Mouse (Mus musculus) liver, embryonic 14.5 days (tissue): ENCODE measurements around the gene Chd2. TPM values are rescaled to one million over a fixed set of nuclear protein-coding genes. Genes with fewer than 3 reads are reported as not detected.

Experiments
- ATAC-seq: fragments of 200-750 bp; cut with Nextera tagmentation; 2 replicates; pipeline ENCODE4 v1.8.0; 2017; ENCODE audit warnings: moderate number of reproducible peaks, mild to moderate bottlenecking, moderate library complexity; ENCODE audit not compliant: insufficient read depth
- DNase-seq, 3 experiments: peaks; one replicate each; pipeline ENCODE4 v3.0.0-alpha.2; 2012 to 2013; ENCODE audit warnings: low read depth in 3 of 3, low spot score in 3 of 3
- H3K27ac ChIP-seq: fragments of 300-500 bp; sonication (generic); 2 replicates; pipeline ENCODE4 v1.5.1; 2014; ENCODE audit warnings: moderate library complexity, mild to moderate bottlenecking, control low read depth, inconsistent platforms
- H3K27me3 ChIP-seq: fragments of 300-500 bp; sonication (generic); 2 replicates; pipeline ENCODE4 v1.6.1; 2014; ENCODE audit warnings: mild to moderate bottlenecking, low read length, moderate library complexity; ENCODE audit not compliant: control insufficient read depth, insufficient read depth
- H3K36me3 ChIP-seq: fragments of 300-500 bp; sonication (generic); replicated peaks from 2 replicates; pipeline ENCODE4 v1.6.1; 2014; ENCODE audit warnings: low read depth; ENCODE audit not compliant: control insufficient read depth, insufficient read depth
- H3K4me1 ChIP-seq, 2 experiments: fragments of 200-500 bp in 1 of 2; fragments of 300-500 bp in 1 of 2; sonication (generic) in 1 of 2; replicated peaks; 2 replicates each; pipeline ENCODE4 v1.6.1; 2012 to 2014; ENCODE audit warnings: antibody characterized with exemption in 1 of 2, inconsistent platforms in 1 of 2, low read length in 1 of 2; ENCODE audit not compliant: control insufficient read depth in 2 of 2, insufficient read depth in 2 of 2
- H3K4me2 ChIP-seq: fragments of 300-500 bp; sonication (generic); 2 replicates; pipeline ENCODE4 v1.6.1; 2014; ENCODE audit warnings: low read depth, mild to moderate bottlenecking, control low read depth, moderate library complexity
- H3K4me3 ChIP-seq, 2 experiments: fragments of 200-500 bp in 1 of 2; fragments of 300-500 bp in 1 of 2; sonication (generic) in 1 of 2; 2 replicates each; pipeline ENCODE4 v1.5.1; 2012 to 2014; ENCODE audit warnings: low read depth in 2 of 2, low read length in 2 of 2, mild to moderate bottlenecking in 2 of 2, control low read depth in 1 of 2, inconsistent platforms in 1 of 2, moderate library complexity in 1 of 2; ENCODE audit not compliant: insufficient read depth in 1 of 2
- H3K9ac ChIP-seq: fragments of 300-500 bp; sonication (generic); replicated peaks from 2 replicates; pipeline ENCODE4 v1.6.1; 2014; ENCODE audit warnings: mild to moderate bottlenecking, control low read depth, moderate library complexity
- H3K9me3 ChIP-seq: fragments of 300-500 bp; sonication (generic); 2 replicates; pipeline ENCODE4 v1.6.1; 2016; ENCODE audit warnings: low read length, mixed read lengths; ENCODE audit not compliant: control insufficient read depth
- CTCF ChIP-seq: IDR thresholded peaks from 2 replicates; pipeline ENCODE4 v1.5.1; 2016; ENCODE audit warnings: antibody characterized with exemption, low read depth, control low read depth
- EP300 ChIP-seq: IDR thresholded peaks from 2 replicates; pipeline ENCODE4 v1.6.1; 2016; ENCODE audit warnings: antibody characterized with exemption, low read depth
- WGBS: fragments of 180-500 bp; shearing (Covaris S2); extraction: QIAGEN DNeasy Blood & Tissue Kit; methylation state at CpG from one replicate; pipeline ENCODE4 v1.1.7; 2014; ENCODE audit not compliant: insufficient replicate concordance; 5-methylcytosine and 5-hydroxymethylcytosine counted together
- polyA plus RNA-seq, 2 experiments: library from polyadenylated mRNA; depleted of rRNA in 1 of 2; stranded (reverse) in 1 of 2; unstranded in 1 of 2; fragments of >200 nt; fragmentation: Nextera tagmentation in 1 of 2; extraction: Ambion mirVana in 1 of 2; gene quantifications; 2 replicates each; pipeline versions ENCODE4 v1.2.1 to v1.2.3; 2012 to 2014

Chd2 gene
- polyA plus RNA-seq, 2 experiments: 12.0 to 14.8 TPM

- Histone ChIP-seq H3K4me2 (no peak overlapping the region), H3K27ac (no peak overlapping the region), H3K4me3 (no peak overlapping the region), H3K27me3 (no peaks in the 10 kb centered on the region), H3K36me3 (peaks cover 78% of the 10 kb centered on the region), H3K9ac (no peak overlapping the region), H3K9me3 (no peaks in the 10 kb centered on the region), H3K4me1 (peaks cover 5 to 8% of the 10 kb centered on the region in 2 experiments)
- ATAC-seq: no peak
- 51% methylated on average over 2 of the region's 2 CpGs for WGBS
- TF ChIP-seq CTCF (no peak), EP300 (no peak)
- DNase-seq: no peak
Measured at GRCm38 (mm10) chr7:73512422-73512821, 29.2 kb downstream of the Chd2 start.

GRCm38 (mm10) chr7:73508688-73509087 is 32.9 kb downstream of the Chd2 start:
- H3K4me1 ChIP-seq: no peaks in the 10 kb centered on the region
- no peak for DNase-seq
- H3K4me2 ChIP-seq: no peak overlapping the region
- no peak overlapping the region for H3K4me3 ChIP-seq
- no peak overlapping the region for H3K27ac ChIP-seq
- no peaks in the 10 kb centered on the region for H3K27me3 ChIP-seq
- H3K9me3 ChIP-seq: no peaks in the 10 kb centered on the region
- H3K36me3 ChIP-seq: peaks cover 74% of the 10 kb centered on the region
- 91% methylated on average over 2 of the region's 2 CpGs for WGBS
- ATAC-seq: no peak
- no peak for TF ChIP-seq EP300
- TF ChIP-seq CTCF: no peak
- no peak overlapping the region for H3K9ac ChIP-seq

- no peak overlapping the region for H3K4me2 ChIP-seq
- H3K9me3 ChIP-seq: no peaks in the 10 kb centered on the region
- H3K9ac ChIP-seq: no peak overlapping the region
- peaks cover 76% of the 10 kb centered on the region for H3K36me3 ChIP-seq
- H3K4me1 ChIP-seq: no peaks in the 10 kb centered on the region
- ATAC-seq: no peak
- no peak for DNase-seq
- 93% methylated on average over 6 of the region's 6 CpGs for WGBS
- TF ChIP-seq CTCF (no peak), EP300 (no peak)
- H3K4me3 ChIP-seq: no peak overlapping the region
- no peaks in the 10 kb centered on the region for H3K27me3 ChIP-seq
- no peak overlapping the region for H3K27ac ChIP-seq
Measured at GRCm38 (mm10) chr7:73507491-73507890, 34.1 kb downstream of the Chd2 start.

GRCm38 (mm10) chr7:73506852-73507251 is 34.8 kb downstream of the Chd2 start:
- Histone ChIP-seq H3K4me2 (no peak overlapping the region), H3K4me3 (no peak overlapping the region), H3K9ac (no peak overlapping the region), H3K27me3 (no peaks in the 10 kb centered on the region), H3K36me3 (peaks cover 79% of the 10 kb centered on the region), H3K4me1 (no peaks in the 10 kb centered on the region), H3K27ac (no peak overlapping the region), H3K9me3 (no peaks in the 10 kb centered on the region)
- DNase-seq: no peak
- no peak for ATAC-seq
- WGBS: 88% methylated on average over 1 of the region's 1 CpGs
- TF ChIP-seq CTCF (peak; percentile 45; the same call in 1 of the 2 replicates), EP300 (no peak)

GRCm38 (mm10) chr7:73505266-73505665 is 36.4 kb downstream of the Chd2 start:
- no peak overlapping the region for H3K4me3 ChIP-seq
- ATAC-seq (no peak), DNase-seq (no peak)
- peaks cover 81% of the 10 kb centered on the region for H3K36me3 ChIP-seq
- H3K4me1 ChIP-seq: no peaks in the 10 kb centered on the region
- no peaks in the 10 kb centered on the region for H3K27me3 ChIP-seq
- TF ChIP-seq EP300 (no peak), CTCF (no peak)
- 91% methylated on average over 6 of the region's 6 CpGs for WGBS
- no peak overlapping the region for H3K4me2 ChIP-seq
- H3K9ac ChIP-seq: no peak overlapping the region
- H3K9me3 ChIP-seq: no peaks in the 10 kb centered on the region
- no peak overlapping the region for H3K27ac ChIP-seq

GRCm38 (mm10) chr7:73498200-73498599 is 43.4 kb downstream of the Chd2 start:
- TF ChIP-seq EP300: no peak
- no peak for TF ChIP-seq CTCF
- no peak for DNase-seq
- H3K36me3 ChIP-seq: peaks cover 84% of the 10 kb centered on the region
- no peak overlapping the region for H3K9ac ChIP-seq
- WGBS: 90% methylated on average over 2 of the region's 2 CpGs
- no peaks in the 10 kb centered on the region for H3K9me3 ChIP-seq
- H3K27me3 ChIP-seq: no peaks in the 10 kb centered on the region
- no peaks in the 10 kb centered on the region for H3K4me1 ChIP-seq
- no peak overlapping the region for H3K4me2 ChIP-seq
- ATAC-seq: no peak
- no peak overlapping the region for H3K27ac ChIP-seq
- H3K4me3 ChIP-seq: no peak overlapping the region
